Mouse (Mus musculus) lung, embryonic 15.5 days (tissue): ENCODE measurements around the gene Fgf18. TPM values are rescaled to one million over a fixed set of nuclear protein-coding genes. Genes with fewer than 3 reads are reported as not detected.

ENCODE experiments used
- ATAC-seq: fragments of 200-750 bp; cut with Nextera tagmentation; 2 replicates; pipeline ENCODE4 v1.8.0; 2017; ENCODE audit warnings: moderate number of reproducible peaks, borderline replicate concordance; ENCODE audit not compliant: low FRiP score, low TSS enrichment; ENCODE audit errors: extremely low read depth
- H3K27ac ChIP-seq: fragments of 300-500 bp; sonication (generic); 2 replicates; pipeline ENCODE4 v1.5.1; 2015; ENCODE audit warnings: moderate library complexity, mild to moderate bottlenecking, inconsistent platforms
- H3K27me3 ChIP-seq: fragments of 300-500 bp; sonication (generic); 2 replicates; pipeline ENCODE4 v1.6.1; 2015; ENCODE audit warnings: inconsistent platforms
- H3K36me3 ChIP-seq: fragments of 300-500 bp; sonication (generic); 2 replicates; pipeline ENCODE4 v1.6.1; 2015; ENCODE audit warnings: inconsistent platforms
- H3K4me1 ChIP-seq: fragments of 300-500 bp; sonication (generic); 2 replicates; pipeline ENCODE4 v1.6.1; 2015; ENCODE audit warnings: inconsistent platforms
- H3K4me2 ChIP-seq: fragments of 300-500 bp; sonication (generic); 2 replicates; pipeline ENCODE4 v1.6.1; 2015; ENCODE audit warnings: inconsistent platforms, mild to moderate bottlenecking, moderate library complexity
- H3K4me3 ChIP-seq: fragments of 300-500 bp; sonication (generic); 2 replicates; pipeline ENCODE4 v1.5.1; 2015; ENCODE audit warnings: mild to moderate bottlenecking, inconsistent platforms
- H3K9ac ChIP-seq: fragments of 300-500 bp; sonication (generic); 2 replicates; pipeline ENCODE4 v1.6.1; 2015; ENCODE audit warnings: inconsistent platforms
- H3K9me3 ChIP-seq: fragments of 300-500 bp; sonication (generic); 2 replicates; pipeline ENCODE4 v1.6.1; 2016; ENCODE audit warnings: inconsistent platforms
- WGBS: fragments of 180-500 bp; shearing (Covaris S2); methylation state at CpG from one replicate; pipeline ENCODE4 v1.1.7; 2015; 5-methylcytosine and 5-hydroxymethylcytosine counted together
- polyA plus RNA-seq: library from polyadenylated mRNA; unstranded; fragments of >200 nt; fragmentation: Nextera tagmentation; extraction: Ambion mirVana; gene quantifications from 2 replicates; pipeline ENCODE4 v1.2.1, GENCODE M21; 2015

Fgf18 gene
- polyA plus RNA-seq, 1 experiment from 2014 or later: 11.1 TPM

- WGBS: 71% methylated on average over 13 of the region's 13 CpGs
- no peaks in the 10 kb centered on the region for H3K9me3 ChIP-seq
Measured at GRCm38 (mm10) chr11:33103291-33103943, 43.8 kb downstream of the Fgf18 start.

GRCm38 (mm10) chr11:33100027-33100507 lies 47.1 kb downstream of the Fgf18 start:
- H3K9me3 ChIP-seq: no peaks in the 10 kb centered on the region
- H3K27me3 ChIP-seq: no peaks in the 10 kb centered on the region
- peak overlapping the region; percentile 22 for H3K4me3 ChIP-seq
- peak overlapping the region; percentile 13; the same call in 1 of the 2 replicates for H3K9ac ChIP-seq
- 17% methylated on average over 10 of the region's 10 CpGs for WGBS
- H3K27ac ChIP-seq: peak overlapping the region; percentile 24; the same call in 1 of the 2 replicates
- H3K4me2 ChIP-seq: peak overlapping the region; percentile 60
- H3K36me3 ChIP-seq: no peaks in the 10 kb centered on the region
- ATAC-seq: 0 out of 2 replicates have a peak, but pooled peaks have one; percentile 16
- H3K4me1 ChIP-seq: peaks cover 15% of the 10 kb centered on the region

More at GRCm38 (mm10) chr11:33103291-33103943, 43.8 kb downstream of the Fgf18 start:
- H3K36me3 ChIP-seq: no peaks in the 10 kb centered on the region
- ATAC-seq: no peak
- H3K4me2 ChIP-seq: no peak overlapping the region
- H3K27me3 ChIP-seq: no peaks in the 10 kb centered on the region
- peaks cover 15% of the 10 kb centered on the region for H3K4me1 ChIP-seq
- no peak overlapping the region for H3K27ac ChIP-seq
- H3K9ac ChIP-seq: no peak overlapping the region
- no peak overlapping the region for H3K4me3 ChIP-seq

GRCm38 (mm10) chr11:33099425-33099824 lies 47.8 kb downstream of the Fgf18 start:
- ATAC-seq: no peak
- Histone ChIP-seq H3K27me3 (no peaks in the 10 kb centered on the region), H3K4me3 (no peak overlapping the region), H3K4me1 (peaks cover 10% of the 10 kb centered on the region), H3K4me2 (no peak overlapping the region), H3K9ac (no peak overlapping the region), H3K9me3 (no peaks in the 10 kb centered on the region), H3K27ac (no peak overlapping the region), H3K36me3 (no peaks in the 10 kb centered on the region)
- 63% methylated on average over 4 of the region's 4 CpGs for WGBS

GRCm38 (mm10) chr11:33098446-33098845 lies 48.8 kb downstream of the Fgf18 start:
- no peaks in the 10 kb centered on the region for H3K27me3 ChIP-seq
- no peaks in the 10 kb centered on the region for H3K9me3 ChIP-seq
- no peak overlapping the region for H3K4me2 ChIP-seq
- no peak overlapping the region for H3K4me3 ChIP-seq
- no peak overlapping the region for H3K27ac ChIP-seq
- WGBS: 75% methylated on average over 12 of the region's 12 CpGs
- H3K36me3 ChIP-seq: no peaks in the 10 kb centered on the region
- peaks cover 10% of the 10 kb centered on the region for H3K4me1 ChIP-seq
- H3K9ac ChIP-seq: no peak overlapping the region
- no peak for ATAC-seq

- ATAC-seq: no peak
- Histone ChIP-seq H3K4me1 (peaks cover 10% of the 10 kb centered on the region), H3K4me2 (no peak overlapping the region), H3K36me3 (no peaks in the 10 kb centered on the region), H3K4me3 (no peak overlapping the region), H3K27me3 (no peaks in the 10 kb centered on the region), H3K9me3 (no peaks in the 10 kb centered on the region), H3K27ac (no peak overlapping the region), H3K9ac (no peak overlapping the region)
- 42% methylated on average over 8 of the region's 8 CpGs for WGBS
Measured at GRCm38 (mm10) chr11:33097855-33098254, 49.3 kb downstream of the Fgf18 start.

- Histone ChIP-seq H3K27ac (no peak overlapping the region), H3K9ac (no peak overlapping the region), H3K4me1 (no peaks in the 10 kb centered on the region), H3K36me3 (no peaks in the 10 kb centered on the region), H3K9me3 (no peaks in the 10 kb centered on the region), H3K27me3 (no peaks in the 10 kb centered on the region), H3K4me2 (no peak overlapping the region), H3K4me3 (no peak overlapping the region)
- WGBS: 71% methylated on average over 6 of the region's 6 CpGs
- no peak for ATAC-seq
Measured at GRCm38 (mm10) chr11:33089856-33090255, 57.3 kb downstream of the Fgf18 start.

GRCm38 (mm10) chr11:33088181-33088580 lies 59.0 kb downstream of the Fgf18 start:
- Histone ChIP-seq H3K4me1 (no peaks in the 10 kb centered on the region), H3K4me3 (no peak overlapping the region), H3K4me2 (no peak overlapping the region), H3K9ac (no peak overlapping the region), H3K36me3 (no peaks in the 10 kb centered on the region), H3K27ac (no peak overlapping the region), H3K27me3 (no peaks in the 10 kb centered on the region), H3K9me3 (no peaks in the 10 kb centered on the region)
- 15% methylated on average over 1 of the region's 1 CpGs for WGBS
- no peak for ATAC-seq

GRCm38 (mm10) chr11:33086046-33086445 lies 61.2 kb downstream of the Fgf18 start:
- Histone ChIP-seq H3K27ac (no peak overlapping the region), H3K9ac (no peak overlapping the region), H3K4me3 (no peak overlapping the region), H3K4me1 (no peaks in the 10 kb centered on the region), H3K9me3 (no peaks in the 10 kb centered on the region), H3K4me2 (no peak overlapping the region), H3K36me3 (no peaks in the 10 kb centered on the region), H3K27me3 (no peaks in the 10 kb centered on the region)
- ATAC-seq: no peak
- WGBS: 84% methylated on average over 1 of the region's 1 CpGs

GRCm38 (mm10) chr11:33085514-33085913 lies 61.7 kb downstream of the Fgf18 start:
- H3K27ac ChIP-seq: no peak overlapping the region
- H3K36me3 ChIP-seq: no peaks in the 10 kb centered on the region
- no peak overlapping the region for H3K4me2 ChIP-seq
- H3K4me1 ChIP-seq: no peaks in the 10 kb centered on the region
- WGBS: 76% methylated on average over 4 of the region's 4 CpGs
- ATAC-seq: no peak
- no peak overlapping the region for H3K9ac ChIP-seq
- H3K9me3 ChIP-seq: no peaks in the 10 kb centered on the region
- no peak overlapping the region for H3K4me3 ChIP-seq
- H3K27me3 ChIP-seq: no peaks in the 10 kb centered on the region

GRCm38 (mm10) chr11:33085054-33085453 lies 62.1 kb downstream of the Fgf18 start:
- ATAC-seq: no peak
- Histone ChIP-seq H3K27ac (no peak overlapping the region), H3K9ac (no peak overlapping the region), H3K27me3 (no peaks in the 10 kb centered on the region), H3K4me1 (no peaks in the 10 kb centered on the region), H3K36me3 (no peaks in the 10 kb centered on the region), H3K9me3 (no peaks in the 10 kb centered on the region), H3K4me2 (no peak overlapping the region), H3K4me3 (no peak overlapping the region)
- WGBS: 91% methylated on average over 3 of the region's 3 CpGs

- no peak overlapping the region for H3K4me2 ChIP-seq
- H3K9me3 ChIP-seq: no peaks in the 10 kb centered on the region
- no peak overlapping the region for H3K27ac ChIP-seq
- ATAC-seq: no peak
- H3K27me3 ChIP-seq: no peaks in the 10 kb centered on the region
- H3K9ac ChIP-seq: no peak overlapping the region
- no peaks in the 10 kb centered on the region for H3K4me1 ChIP-seq
- H3K4me3 ChIP-seq: no peak overlapping the region
- no peaks in the 10 kb centered on the region for H3K36me3 ChIP-seq
- WGBS: 85% methylated on average over 2 of the region's 2 CpGs
Measured at GRCm38 (mm10) chr11:33084041-33084440, 63.2 kb downstream of the Fgf18 start.

- no peak for ATAC-seq
- Histone ChIP-seq H3K4me1 (no peaks in the 10 kb centered on the region), H3K4me3 (no peak overlapping the region), H3K27ac (no peak overlapping the region), H3K4me2 (no peak overlapping the region), H3K36me3 (no peaks in the 10 kb centered on the region), H3K9me3 (no peaks in the 10 kb centered on the region), H3K27me3 (no peaks in the 10 kb centered on the region), H3K9ac (no peak overlapping the region)
- 76% methylated on average over 3 of the region's 3 CpGs for WGBS
Measured at GRCm38 (mm10) chr11:33081175-33081574, 66.0 kb downstream of the Fgf18 start.
